Mouse (Mus musculus) midbrain, embryonic 11.5 days (tissue): Measurements from ENCODE around the gene Hoxb4. TPM values are rescaled to one million over a fixed set of nuclear protein-coding genes. Genes with fewer than 3 reads are reported as not detected.

ENCODE experiments used
- ATAC-seq: fragments of 200-750 bp; cut with Nextera tagmentation; 2 replicates; pipeline ENCODE4 v1.8.0; 2017; ENCODE audit warnings: moderate TSS enrichment, moderate library complexity; ENCODE audit not compliant: low FRiP score
- DNase-seq: peaks from one replicate; pipeline ENCODE4 v3.0.0; 2015; ENCODE audit warnings: low spot score; ENCODE audit errors: missing footprints
- H3K27ac ChIP-seq: fragments of 300-500 bp; sonication (generic); 2 replicates; pipeline ENCODE4 v1.5.1; 2014; ENCODE audit warnings: low read depth, low read length
- H3K27me3 ChIP-seq: fragments of 300-500 bp; sonication (generic); 2 replicates; pipeline ENCODE4 v1.6.1; 2014; ENCODE audit warnings: mild to moderate bottlenecking, low read length, moderate library complexity, mixed read lengths; ENCODE audit not compliant: control insufficient read depth, insufficient read depth
- H3K36me3 ChIP-seq: fragments of 300-500 bp; sonication (generic); 2 replicates; pipeline ENCODE4 v1.6.1; 2014; ENCODE audit warnings: mild to moderate bottlenecking, low read length, moderate library complexity, mixed read lengths; ENCODE audit not compliant: control insufficient read depth, insufficient read depth
- H3K4me1 ChIP-seq: fragments of 300-500 bp; sonication (generic); 2 replicates; pipeline ENCODE4 v1.6.1; 2014; ENCODE audit warnings: low read length; ENCODE audit not compliant: control insufficient read depth, insufficient read depth
- H3K4me2 ChIP-seq: fragments of 300-500 bp; sonication (generic); 2 replicates; pipeline ENCODE4 v1.6.1; 2014; ENCODE audit warnings: mild to moderate bottlenecking, moderate library complexity
- H3K4me3 ChIP-seq: fragments of 300-500 bp; sonication (generic); 2 replicates; pipeline ENCODE4 v1.5.1; 2014; ENCODE audit warnings: low read depth, low read length
- H3K9ac ChIP-seq: fragments of 300-500 bp; sonication (generic); 2 replicates; pipeline ENCODE4 v1.6.1; 2014; ENCODE audit warnings: low read length
- H3K9me3 ChIP-seq: fragments of 300-500 bp; sonication (generic); 2 replicates; pipeline ENCODE4 v1.6.1; 2016; ENCODE audit warnings: low read length; ENCODE audit not compliant: control insufficient read depth
- WGBS: fragments of 180-500 bp; shearing (Covaris S2); extraction: QIAGEN DNeasy Blood & Tissue Kit; methylation state at CpG from one replicate; pipeline ENCODE4 v1.1.7; 2014; 5-methylcytosine and 5-hydroxymethylcytosine counted together
- polyA plus RNA-seq: library from polyadenylated mRNA; unstranded; fragments of >200 nt; fragmentation: Nextera tagmentation; extraction: Ambion mirVana; gene quantifications from 2 replicates; pipeline ENCODE4 v1.2.1, GENCODE M21; 2014

The Hoxb4 gene
- polyA plus RNA-seq, 1 experiment from 2014 or later = not detected

GRCm38 (mm10) chr11:96344878-96345159 lies 26.8 kb downstream of the Hoxb4 start:
- no peak for DNase-seq
- no peak overlapping the region for H3K4me3 ChIP-seq
- 6% methylated on average over 6 of the region's 6 CpGs for WGBS

GRCm38 (mm10) chr11:96345220-96345892 lies 27.3 kb downstream of the Hoxb4 start:
- WGBS = 1% methylated on average over 45 of the region's 56 CpGs

More at GRCm38 (mm10) chr11:96344878-96345159, 26.8 kb downstream of the Hoxb4 start:
- Histone ChIP-seq H3K27ac (no peak overlapping the region), H3K9me3 (no peaks in the 10 kb centered on the region), H3K27me3 (peaks cover 97% of the 10 kb centered on the region), H3K4me1 (no peaks in the 10 kb centered on the region), H3K4me2 (no peak overlapping the region), H3K9ac (no peak overlapping the region), H3K36me3 (no peaks in the 10 kb centered on the region)
- no peak for ATAC-seq

DNA sequence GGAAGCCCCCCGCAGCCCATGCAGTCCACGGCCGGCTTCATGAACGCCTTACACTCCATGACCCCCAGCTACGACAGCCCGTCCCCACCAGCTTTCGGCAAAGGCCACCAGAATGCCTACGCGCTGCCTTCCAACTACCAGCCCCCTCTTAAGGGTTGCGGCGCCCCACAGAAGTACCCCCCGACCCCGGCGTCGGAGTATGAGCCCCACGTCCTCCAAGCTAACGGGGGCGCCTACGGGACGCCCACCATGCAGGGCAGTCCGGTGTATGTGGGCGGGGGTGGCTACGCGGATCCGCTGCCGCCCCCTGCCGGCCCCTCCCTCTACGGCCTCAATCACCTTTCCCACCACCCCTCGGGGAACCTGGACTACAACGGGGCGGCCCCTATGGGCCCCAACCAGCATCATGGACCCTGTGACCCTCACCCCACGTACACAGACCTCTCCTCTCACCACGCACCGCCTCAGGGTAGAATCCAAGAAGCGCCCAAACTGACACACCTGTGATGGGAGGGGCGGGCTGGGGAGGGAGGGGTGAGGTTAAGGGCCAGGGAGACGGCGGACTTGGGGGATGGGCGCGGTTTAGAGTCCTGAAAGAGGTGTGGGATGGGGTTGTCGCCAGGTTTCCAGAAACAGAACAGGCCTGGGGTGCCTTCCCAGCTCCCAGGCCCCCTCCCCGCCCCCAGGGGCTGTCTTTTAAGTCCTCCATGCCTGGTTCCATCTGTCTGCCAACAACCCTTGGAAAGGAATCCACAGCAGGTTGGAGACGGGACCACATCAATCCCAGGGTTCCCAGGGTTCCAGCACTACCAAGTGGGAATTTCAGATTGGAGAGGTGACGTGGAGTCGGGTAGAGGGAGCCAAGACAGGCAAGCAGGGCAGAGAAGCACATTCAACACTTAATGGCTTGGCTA lies 28.1 kb downstream of the Hoxb4 start:
- ATAC-seq = no peak
- DNase-seq = peak; percentile 92
- no peaks in the 10 kb centered on the region for H3K36me3 ChIP-seq
- WGBS = under 1% methylated on average over 36 of the region's 45 CpGs
- H3K4me2 ChIP-seq = no peak overlapping the region
- no peaks in the 10 kb centered on the region for H3K4me1 ChIP-seq
- H3K9me3 ChIP-seq = no peaks in the 10 kb centered on the region
- H3K4me3 ChIP-seq = no peak overlapping the region
- H3K9ac ChIP-seq = no peak overlapping the region
- peaks cover 97% of the 10 kb centered on the region for H3K27me3 ChIP-seq
- H3K27ac ChIP-seq = no peak overlapping the region

More at GRCm38 (mm10) chr11:96345220-96345892, 27.3 kb downstream of the Hoxb4 start:
- ATAC-seq (no peak), DNase-seq (peak; percentile 93)
- no peak overlapping the region for H3K27ac ChIP-seq
- no peak overlapping the region for H3K9ac ChIP-seq
- H3K9me3 ChIP-seq = no peaks in the 10 kb centered on the region
- no peaks in the 10 kb centered on the region for H3K36me3 ChIP-seq
- peaks cover 97% of the 10 kb centered on the region for H3K27me3 ChIP-seq
- H3K4me3 ChIP-seq = no peak overlapping the region
- no peaks in the 10 kb centered on the region for H3K4me1 ChIP-seq
- no peak overlapping the region for H3K4me2 ChIP-seq

DNA sequence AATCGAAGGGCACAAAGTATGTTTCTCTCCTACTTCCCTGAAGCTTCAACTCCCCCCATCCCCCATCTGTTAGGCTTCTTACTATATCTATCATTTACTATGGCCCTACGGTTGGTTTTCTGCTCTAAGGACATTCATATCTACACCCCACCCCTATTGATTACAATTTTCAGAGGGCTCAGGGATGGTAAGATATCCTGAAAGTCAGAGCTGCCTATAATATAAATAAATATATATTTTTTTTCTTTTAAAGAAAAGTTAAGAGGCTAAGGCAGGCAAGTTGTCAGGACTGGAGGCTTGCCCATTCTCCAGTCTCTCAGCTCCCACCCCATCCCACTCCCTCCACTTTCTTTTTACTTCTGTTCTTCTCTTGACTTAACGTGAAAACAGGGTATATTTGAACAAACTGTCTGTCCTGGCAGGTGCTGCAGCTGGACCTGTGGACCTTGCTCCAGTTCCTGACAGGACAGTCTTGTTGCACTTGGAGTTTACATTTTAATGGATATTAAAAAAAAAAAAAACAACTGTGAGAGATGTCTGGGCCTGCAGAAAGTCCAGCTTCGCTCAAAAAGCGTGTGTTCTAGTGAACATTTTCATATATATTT lies 29.0 kb downstream of the Hoxb4 start:
- H3K27ac ChIP-seq = no peak overlapping the region
- no peaks in the 10 kb centered on the region for H3K4me1 ChIP-seq
- ATAC-seq = no peak
- H3K9me3 ChIP-seq = no peaks in the 10 kb centered on the region
- H3K36me3 ChIP-seq = no peaks in the 10 kb centered on the region
- WGBS = 11% methylated on average over 5 of the region's 5 CpGs
- DNase-seq = no peak
- no peak overlapping the region for H3K4me2 ChIP-seq
- H3K27me3 ChIP-seq = peaks cover 97% of the 10 kb centered on the region
- H3K4me3 ChIP-seq = no peak overlapping the region
- no peak overlapping the region for H3K9ac ChIP-seq

DNA sequence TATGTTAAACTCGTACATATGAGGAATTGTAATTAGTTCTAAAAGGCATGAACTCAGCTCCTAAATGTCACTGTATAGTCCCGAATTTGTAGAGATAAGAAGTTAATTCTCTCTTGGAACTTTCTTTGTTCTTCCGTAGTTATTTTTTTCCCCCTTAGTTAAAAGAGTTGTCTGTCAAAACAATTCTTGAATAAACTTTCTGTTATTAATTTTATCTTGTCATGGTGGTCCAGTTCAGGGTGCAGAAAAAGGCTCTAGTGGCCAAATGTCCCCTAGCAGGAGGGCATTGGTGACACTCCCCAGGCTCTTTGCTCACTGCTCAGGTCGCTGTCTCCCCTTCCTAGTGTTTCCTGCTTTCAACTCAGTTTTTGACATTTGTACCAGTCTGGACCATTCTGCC lies 29.6 kb downstream of the Hoxb4 start:
- H3K4me1 ChIP-seq = no peaks in the 10 kb centered on the region
- H3K4me2 ChIP-seq = no peak overlapping the region
- no peak overlapping the region for H3K9ac ChIP-seq
- no peak overlapping the region for H3K4me3 ChIP-seq
- ATAC-seq (no peak), DNase-seq (no peak)
- WGBS = 4% methylated on average over 4 of the region's 4 CpGs
- H3K9me3 ChIP-seq = no peaks in the 10 kb centered on the region
- no peaks in the 10 kb centered on the region for H3K36me3 ChIP-seq
- H3K27ac ChIP-seq = no peak overlapping the region
- peaks cover 97% of the 10 kb centered on the region for H3K27me3 ChIP-seq

- Histone ChIP-seq H3K9me3 (no peaks in the 10 kb centered on the region), H3K4me2 (no peak overlapping the region), H3K4me1 (no peaks in the 10 kb centered on the region), H3K27ac (no peak overlapping the region), H3K36me3 (no peaks in the 10 kb centered on the region), H3K27me3 (peaks cover 97% of the 10 kb centered on the region), H3K4me3 (no peak overlapping the region), H3K9ac (no peak overlapping the region)
- no peak for ATAC-seq
- DNase-seq = peak; percentile 94
- 4% methylated on average over 21 of the region's 21 CpGs for WGBS
Measured at GRCm38 (mm10) chr11:96348141-96348928, 30.3 kb downstream of the Hoxb4 start.

GRCm38 (mm10) chr11:96348988-96349387 lies 30.9 kb downstream of the Hoxb4 start:
- H3K4me2 ChIP-seq = no peak overlapping the region
- ATAC-seq (no peak), DNase-seq (peak; percentile 86)
- 3% methylated on average over 3 of the region's 3 CpGs for WGBS
- H3K4me1 ChIP-seq = no peaks in the 10 kb centered on the region
- no peaks in the 10 kb centered on the region for H3K9me3 ChIP-seq
- H3K27ac ChIP-seq = no peak overlapping the region
- H3K4me3 ChIP-seq = no peak overlapping the region
- H3K36me3 ChIP-seq = no peaks in the 10 kb centered on the region
- H3K27me3 ChIP-seq = peaks cover 95% of the 10 kb centered on the region
- no peak overlapping the region for H3K9ac ChIP-seq

GRCm38 (mm10) chr11:96349491-96350340 lies 31.6 kb downstream of the Hoxb4 start:
- no peak overlapping the region for H3K27ac ChIP-seq
- peak; percentile 93 for DNase-seq
- no peak overlapping the region for H3K4me2 ChIP-seq

More at GRCm38 (mm10) chr11:96349491-96350340, 31.6 kb downstream of the Hoxb4 start:
- no peaks in the 10 kb centered on the region for H3K36me3 ChIP-seq
- peaks cover 95% of the 10 kb centered on the region for H3K27me3 ChIP-seq
- no peak overlapping the region for H3K4me3 ChIP-seq
- H3K9me3 ChIP-seq = no peaks in the 10 kb centered on the region
- H3K4me1 ChIP-seq = no peaks in the 10 kb centered on the region
- no peak for ATAC-seq
- no peak overlapping the region for H3K9ac ChIP-seq
- whole genome bisulfite sequencing = under 1% methylated on average over 14 of the region's 14 CpGs
